Mouse (Mus musculus) liver, adult 2 months (tissue): ENCODE data around the gene Dmrt1. TPM values are rescaled to one million over a fixed set of nuclear protein-coding genes. Genes with fewer than 3 reads are reported as not detected.

ENCODE experiments used
- DNase-seq: peaks from one replicate; pipeline ENCODE4 v3.0.0-alpha.2; 2011; ENCODE audit warnings: low read depth, low spot score; ENCODE audit errors: extremely low read depth
- H3K27ac ChIP-seq: fragments of 200-500 bp; replicated peaks from 2 replicates; pipeline ENCODE4 v1.5.1; 2012; ENCODE audit warnings: low read depth, mild to moderate bottlenecking, control low read depth, inconsistent platforms, low read length; ENCODE audit not compliant: insufficient read depth
- H3K27me3 ChIP-seq: fragments of 200-500 bp; 2 replicates; pipeline ENCODE4 v1.6.1; 2012; ENCODE audit warnings: mild to moderate bottlenecking, moderate library complexity, low read length, inconsistent platforms; ENCODE audit not compliant: control insufficient read depth, insufficient read depth
- H3K36me3 ChIP-seq: fragments of 200-500 bp; 2 replicates; pipeline ENCODE4 v1.6.1; 2012; ENCODE audit warnings: low read length, inconsistent platforms; ENCODE audit not compliant: control insufficient read depth, insufficient read depth
- H3K4me1 ChIP-seq: fragments of 200-500 bp; 2 replicates; pipeline ENCODE4 v1.6.1; 2011; ENCODE audit warnings: low read length; ENCODE audit not compliant: control insufficient read depth, insufficient read depth
- H3K4me3 ChIP-seq: fragments of 200-500 bp; 2 replicates; pipeline ENCODE4 v1.5.1; 2011; ENCODE audit warnings: low read depth, mild to moderate bottlenecking, control low read depth, low read length, moderate library complexity; ENCODE audit not compliant: insufficient read depth
- H3K79me2 ChIP-seq: fragments of 200-500 bp; 2 replicates; pipeline ENCODE4 v1.6.1; 2012; ENCODE audit warnings: inconsistent platforms, mild to moderate bottlenecking, low read length, moderate library complexity; ENCODE audit not compliant: control insufficient read depth, insufficient read depth
- H3K9ac ChIP-seq: fragments of 200-500 bp; 2 replicates; pipeline ENCODE4 v1.6.1; 2012; ENCODE audit warnings: low read depth, mild to moderate bottlenecking, control low read depth, inconsistent platforms, low read length
- CTCF ChIP-seq: fragments of 200-500 bp; IDR thresholded peaks from 2 replicates; pipeline ENCODE4 v1.5.1; 2011; ENCODE audit warnings: low read depth, low read length, control low read depth
- POLR2A ChIP-seq: fragments of 200-500 bp; IDR thresholded peaks from 2 replicates; pipeline ENCODE4 v1.6.1; 2011; ENCODE audit warnings: low read length, control low read depth; ENCODE audit not compliant: insufficient read depth; ENCODE audit errors: extremely low read depth
- WGBS: fragments of 180-500 bp; shearing (Covaris S2); methylation state at CpG from one replicate; pipeline ENCODE4 v1.1.7; 2018; 5-methylcytosine and 5-hydroxymethylcytosine counted together
- polyA plus RNA-seq: library from polyadenylated mRNA; depleted of rRNA; stranded (reverse); fragments of >200 nt; gene quantifications from 2 replicates; pipeline ENCODE4 v1.2.3, GENCODE M21; 2012
- total RNA-seq: library from RNA; depleted of rRNA; stranded (reverse); fragments of >200 nt; gene quantifications from 2 replicates; pipeline ENCODE4 v1.2.3, GENCODE M21; 2014

The Dmrt1 gene
- total and polyA plus RNA-seq, 2 experiments = not detected

DNA sequence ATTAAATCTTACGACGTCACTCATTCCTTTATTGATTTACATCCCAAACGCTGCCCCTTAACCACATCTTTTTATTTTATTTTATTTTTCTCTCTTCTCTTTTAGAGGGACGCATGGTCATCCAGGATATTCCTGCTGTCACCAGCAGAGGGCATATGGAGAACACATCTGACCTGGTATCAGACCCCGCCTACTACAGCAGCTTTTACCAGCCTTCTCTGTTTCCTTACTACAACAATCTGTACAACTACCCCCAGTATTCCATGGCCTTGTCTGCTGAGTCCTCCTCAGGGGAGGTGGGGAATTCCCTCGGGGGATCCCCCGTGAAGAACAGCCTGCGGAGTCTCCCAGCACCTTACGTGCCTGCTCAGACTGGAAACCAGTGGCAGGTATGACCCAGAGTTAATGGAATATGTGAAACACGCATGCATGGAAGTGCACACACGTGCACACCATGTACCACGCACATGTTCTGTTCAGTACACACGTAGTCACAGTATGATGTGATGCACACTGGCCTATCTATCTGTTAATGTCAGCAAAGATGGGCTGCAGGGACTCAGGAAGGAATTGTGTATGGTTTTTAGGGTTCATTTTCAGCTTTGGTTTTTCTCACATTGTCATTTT lies 40.4 kb downstream of the Dmrt1 start:
- DNase-seq = peak; percentile 35
- WGBS = 32% methylated on average over 13 of the region's 13 CpGs

DNA sequence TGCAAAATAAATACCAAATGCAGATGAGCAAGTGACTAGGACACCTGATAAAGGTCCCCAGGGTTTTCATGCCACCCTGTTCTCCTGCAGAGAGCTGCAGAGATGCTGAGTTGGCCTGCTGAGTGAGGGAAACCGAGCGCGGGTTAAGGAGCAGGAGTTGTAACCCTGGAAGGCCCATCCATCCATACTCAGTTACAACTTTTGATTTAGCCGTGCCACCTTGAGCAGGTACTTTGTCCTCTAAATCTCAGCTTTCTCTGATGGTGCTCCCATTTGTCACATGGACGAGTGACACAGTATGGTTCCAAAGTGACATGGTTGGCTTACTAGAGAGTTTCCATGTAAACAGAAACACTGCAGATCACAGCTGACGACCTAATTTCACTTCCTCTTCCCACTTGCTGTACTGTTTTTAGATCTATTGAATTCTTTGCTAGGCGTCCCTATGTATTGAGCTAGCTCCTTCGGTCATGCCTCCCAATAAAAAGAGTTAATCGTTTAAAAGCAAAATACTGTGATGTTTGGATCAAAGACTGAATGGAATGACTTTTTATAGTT lies 41.7 kb downstream of the Dmrt1 start:
- TF ChIP-seq POLR2A (no peak), CTCF (no peak)
- Histone ChIP-seq H3K4me1 (peaks cover 2% of the 10 kb centered on the region; the same call in 1 of the 2 replicates), H3K9ac (no peak overlapping the region), H3K27ac (no peak overlapping the region), H3K79me2 (no peaks in the 10 kb centered on the region), H3K36me3 (no peaks in the 10 kb centered on the region), H3K27me3 (no peaks in the 10 kb centered on the region), H3K4me3 (no peak overlapping the region)
- WGBS = 78% methylated on average over 9 of the region's 9 CpGs
- DNase-seq = no peak

More for the DNA sequence above, 40.4 kb downstream of the Dmrt1 start:
- Histone ChIP-seq H3K4me1 (peaks cover 4% of the 10 kb centered on the region; the same call in 1 of the 2 replicates), H3K4me3 (no peak overlapping the region), H3K27me3 (no peaks in the 10 kb centered on the region), H3K9ac (no peak overlapping the region), H3K79me2 (no peaks in the 10 kb centered on the region), H3K36me3 (no peaks in the 10 kb centered on the region), H3K27ac (no peak overlapping the region)
- TF ChIP-seq POLR2A = no peak
- peak; percentile 62; the same call in 1 of the 2 replicates for TF ChIP-seq CTCF

DNA sequence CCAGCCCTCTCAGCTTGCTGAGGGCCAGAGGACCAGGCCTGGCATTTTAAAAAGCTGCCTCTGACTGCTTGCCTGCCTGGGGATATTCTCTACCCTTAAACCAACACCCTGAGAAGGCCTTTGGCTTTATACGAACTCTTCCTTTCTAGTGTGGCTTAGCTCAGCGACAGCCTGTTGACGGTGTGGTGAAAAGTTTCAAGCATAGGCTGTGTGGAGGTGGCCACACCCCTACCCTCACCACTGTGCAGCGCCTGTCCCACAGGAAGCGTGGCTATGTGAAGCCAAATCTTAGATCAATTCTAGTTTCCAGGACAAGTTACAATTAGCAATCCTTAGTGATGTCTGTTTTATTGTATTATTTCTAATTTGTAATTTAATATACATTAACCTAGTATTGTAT lies 44.9 kb downstream of the Dmrt1 start:
- no peaks in the 10 kb centered on the region for H3K27me3 ChIP-seq
- no peak overlapping the region for H3K9ac ChIP-seq
- no peaks in the 10 kb centered on the region for H3K36me3 ChIP-seq
- no peak for TF ChIP-seq POLR2A
- no peak for TF ChIP-seq CTCF
- no peaks in the 10 kb centered on the region for H3K4me1 ChIP-seq
- no peak for DNase-seq
- H3K27ac ChIP-seq = no peak overlapping the region
- WGBS = 82% methylated on average over 5 of the region's 5 CpGs
- H3K4me3 ChIP-seq = no peak overlapping the region
- H3K79me2 ChIP-seq = no peaks in the 10 kb centered on the region

DNA sequence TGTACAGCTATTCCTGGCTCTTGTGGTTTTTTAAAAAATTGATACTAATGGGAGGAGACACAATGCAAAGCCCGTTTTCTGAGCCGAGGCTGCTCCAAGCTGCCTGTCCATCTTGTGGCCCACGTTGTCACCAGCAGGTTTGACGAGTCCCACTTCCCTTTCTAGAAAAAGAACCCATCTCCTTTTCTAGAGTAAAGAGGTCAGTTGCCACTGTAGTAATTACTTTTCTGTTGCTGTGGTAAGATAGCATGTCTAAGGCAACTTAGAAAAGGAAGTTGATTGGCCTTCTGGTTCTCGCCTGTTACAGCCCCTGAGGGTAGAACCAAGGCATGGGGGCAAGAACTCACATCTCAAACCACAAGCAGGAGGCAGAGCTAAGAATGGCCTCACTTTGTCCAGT lies 45.6 kb downstream of the Dmrt1 start:
- WGBS = 67% methylated on average over 5 of the region's 5 CpGs
- DNase-seq = no peak
- Histone ChIP-seq H3K79me2 (no peaks in the 10 kb centered on the region), H3K27ac (no peak overlapping the region), H3K4me1 (no peaks in the 10 kb centered on the region), H3K4me3 (no peak overlapping the region), H3K36me3 (no peaks in the 10 kb centered on the region), H3K9ac (no peak overlapping the region), H3K27me3 (no peaks in the 10 kb centered on the region)
- TF ChIP-seq CTCF = no peak
- TF ChIP-seq POLR2A = no peak

DNA sequence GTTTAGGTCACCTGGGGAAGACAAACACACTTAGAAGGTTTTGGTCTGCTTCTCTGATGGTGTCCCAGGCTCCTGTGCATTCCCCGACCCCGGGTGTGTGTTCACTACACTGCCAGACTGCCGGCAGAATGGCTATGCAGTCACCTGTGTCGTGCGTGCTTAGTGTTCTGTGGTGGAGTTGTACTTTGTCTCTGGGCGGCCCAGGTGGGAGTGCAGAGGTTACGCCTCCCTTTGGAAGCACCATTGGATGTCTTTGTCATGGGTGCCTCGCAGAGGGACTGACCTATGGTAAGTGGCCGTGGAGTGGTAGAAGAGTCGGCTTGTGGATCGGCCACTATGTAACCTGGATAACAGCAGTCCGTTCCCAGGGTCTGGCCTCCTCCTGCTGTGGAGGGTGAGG lies 59.0 kb downstream of the Dmrt1 start:
- no peak overlapping the region for H3K27ac ChIP-seq
- no peak for TF ChIP-seq CTCF
- TF ChIP-seq POLR2A = no peak
- no peak overlapping the region for H3K9ac ChIP-seq
- WGBS = 49% methylated on average over 12 of the region's 12 CpGs
- no peaks in the 10 kb centered on the region for H3K79me2 ChIP-seq
- DNase-seq = no peak
- H3K27me3 ChIP-seq = no peaks in the 10 kb centered on the region
- H3K4me3 ChIP-seq = no peak overlapping the region
- H3K4me1 ChIP-seq = no peaks in the 10 kb centered on the region
- no peaks in the 10 kb centered on the region for H3K36me3 ChIP-seq

DNA sequence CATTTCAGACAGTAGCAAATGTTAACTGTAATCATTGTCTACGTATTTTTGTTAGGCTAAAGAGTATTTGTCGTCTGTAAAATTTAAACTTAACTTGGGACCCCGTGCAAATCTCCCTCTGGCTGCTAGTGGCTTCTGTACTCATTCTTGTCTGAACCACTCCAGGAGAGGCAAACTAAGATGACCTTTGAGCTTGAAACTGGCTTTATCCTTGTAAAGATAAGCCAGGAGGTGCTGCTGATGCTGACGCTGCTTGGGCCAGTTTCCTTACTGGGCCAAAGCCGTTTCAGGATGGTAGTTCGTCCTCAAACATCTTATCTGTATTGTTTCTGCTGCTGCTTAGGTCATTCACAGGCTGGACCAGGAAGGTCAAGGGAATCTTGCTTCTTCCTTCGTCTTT lies 64.4 kb downstream of the Dmrt1 start:
- Histone ChIP-seq H3K36me3 (no peaks in the 10 kb centered on the region), H3K27ac (no peak overlapping the region), H3K27me3 (peaks cover 8% of the 10 kb centered on the region; the same call in 1 of the 2 replicates), H3K9ac (no peak overlapping the region), H3K4me1 (no peaks in the 10 kb centered on the region), H3K79me2 (no peaks in the 10 kb centered on the region), H3K4me3 (no peak overlapping the region)
- WGBS = 42% methylated on average over 7 of the region's 7 CpGs
- DNase-seq = no peak
- TF ChIP-seq CTCF (no peak), POLR2A (no peak)
